Mouse (Mus musculus): ENCODE measurements around the gene Ankrd13b. TPM values are rescaled to one million over a fixed set of nuclear protein-coding genes. Genes with fewer than 3 reads are reported as not detected.

Ankrd13b gene
- polyA plus RNA-seq, 1 experiment from 2014 or later, result 30.0 TPM

- no peak for ATAC-seq
- no peak for TF ChIP-seq CTCF (IDR thresholded peaks at IDR 0.05)
- ChIA-PET POLR2A (no interaction called here), CTCF (interaction anchor here (0.9 kb wide), 1 partner anchor 44 kb away, joined by 3 read pairs; no protein-coding TSS in a partner anchor)
- DNase-seq (ENCODE audit: low read depth, low spot score), result no peak
- in situ Hi-C loops (cut with MboI; ENCODE audit: low pct_unique_long_range_greater_than_20kb), result no loop called here
- H3K27me3 ChIP-seq, result no peaks in the 10 kb centered on the region
Observed at GRCm38 (mm10) chr11:77483510-77484255, 5.8 kb downstream of the Ankrd13b start.

DNA sequence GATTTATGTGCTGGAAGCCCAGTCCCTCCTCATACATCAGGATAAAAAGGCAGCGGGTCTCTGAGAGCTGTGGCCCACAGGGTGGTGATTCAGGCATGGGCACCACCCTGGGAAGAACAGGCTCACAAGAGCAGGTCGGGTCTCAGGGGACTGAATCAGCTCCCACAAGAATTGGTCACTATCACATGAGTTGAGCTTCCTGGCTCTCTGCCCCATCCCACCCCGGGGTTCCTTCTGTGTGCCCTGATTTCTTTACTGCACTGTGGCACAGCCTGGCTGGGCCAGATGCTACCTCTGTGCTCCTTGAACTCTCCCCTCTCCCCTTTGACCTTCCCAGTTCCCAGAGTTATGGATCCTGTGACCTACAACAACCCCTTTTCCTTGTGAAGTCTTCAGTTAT, 6.4 kb downstream of the Ankrd13b start:
- ATAC-seq (no peak), DNase-seq (ENCODE audit: low read depth, low spot score) (no peak)
- no peaks in the 10 kb centered on the region for H3K27me3 ChIP-seq
- POLR2A ChIA-PET, result no interaction called here
- TF ChIP-seq CTCF (IDR thresholded peaks at IDR 0.05), result no peak
- CTCF ChIA-PET, result no interaction called here
- in situ Hi-C loops (cut with MboI; ENCODE audit: low pct_unique_long_range_greater_than_20kb), result no loop called here

DNA sequence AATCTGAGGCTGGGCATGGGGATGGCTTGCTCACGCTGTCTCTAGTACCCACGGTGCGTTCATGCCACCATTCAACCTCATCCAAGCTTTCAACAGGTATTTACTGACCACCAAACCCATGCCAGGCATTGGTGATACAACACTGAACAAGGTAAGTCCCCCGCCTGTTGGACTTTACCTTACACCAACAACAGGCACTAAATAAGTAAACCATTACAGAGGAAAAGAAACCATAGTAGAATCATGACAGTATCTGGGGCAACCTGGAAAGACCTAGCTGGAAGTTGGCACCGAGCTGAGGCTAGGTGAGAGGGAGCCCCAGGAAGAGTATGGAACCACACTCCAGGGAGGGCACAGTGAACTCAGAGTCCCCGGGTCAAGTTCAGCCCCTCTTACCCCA, 12.6 kb downstream of the Ankrd13b start:
- H3K27me3 ChIP-seq, result no peaks in the 10 kb centered on the region
- in situ Hi-C loops (cut with MboI; ENCODE audit: low pct_unique_long_range_greater_than_20kb), result no loop called here
- DNase-seq (ENCODE audit: low read depth, low spot score) (no peak), ATAC-seq (no peak)
- CTCF ChIA-PET, result interaction anchor here (0.9 to 1.8 kb wide), 3 partner anchors 9 to 160 kb away, joined by 3 to 6 read pairs (median 3); partner anchors contain the start of gene Git1
- POLR2A ChIA-PET, result interaction anchor here (1.2 kb wide), 1 partner anchor 11 kb away, joined by 3 read pairs; no protein-coding TSS in a partner anchor
- TF ChIP-seq CTCF (IDR thresholded peaks at IDR 0.05), result no peak

- TF ChIP-seq CTCF (IDR thresholded peaks at IDR 0.05), result no peak
- ChIA-PET POLR2A (no interaction called here), CTCF (interaction anchor here (1.0 to 1.8 kb wide), 2 partner anchors 8 to 18 kb away, joined by 3 to 6 read pairs; partner anchors contain the start of gene Git1)
- in situ Hi-C loops (cut with MboI; ENCODE audit: low pct_unique_long_range_greater_than_20kb), result no loop called here
- no peak for DNase-seq (ENCODE audit: low read depth, low spot score)
- H3K27me3 ChIP-seq, result no peaks in the 10 kb centered on the region
- no peak for ATAC-seq
Observed at GRCm38 (mm10) chr11:77476216-77476615, 13.3 kb downstream of the Ankrd13b start.

DNA sequence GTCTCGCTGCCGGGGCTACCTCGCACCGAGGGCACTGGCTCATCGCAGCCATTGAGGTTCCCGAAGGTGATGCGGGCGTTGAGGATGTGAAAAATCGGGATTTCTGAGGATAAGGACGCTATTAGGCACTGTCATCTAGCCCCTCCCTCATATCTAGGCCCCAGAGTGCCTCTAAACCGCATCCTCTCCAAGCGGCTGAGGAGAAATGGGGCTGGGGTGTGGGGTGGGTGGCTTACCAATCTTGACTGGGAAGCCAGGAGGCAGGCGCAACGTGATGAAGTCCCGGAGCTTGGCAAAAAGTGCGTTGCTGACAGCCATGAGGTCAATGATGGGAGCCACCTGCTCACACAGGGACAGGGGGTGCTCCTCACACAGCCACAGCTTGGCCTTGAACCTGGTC, 16.7 kb downstream of the Ankrd13b start:
- ATAC-seq (no peak), DNase-seq (ENCODE audit: low read depth, low spot score) (no peak)
- no peak for TF ChIP-seq CTCF (IDR thresholded peaks at IDR 0.05)
- ChIA-PET POLR2A (no interaction called here), CTCF (no interaction called here)
- in situ Hi-C loops (cut with MboI; ENCODE audit: low pct_unique_long_range_greater_than_20kb), result no loop called here
- H3K27me3 ChIP-seq, result no peaks in the 10 kb centered on the region

GRCm38 (mm10) chr11:77471407-77471806, 18.1 kb downstream of the Ankrd13b start:
- no peak for TF ChIP-seq CTCF (IDR thresholded peaks at IDR 0.05)
- DNase-seq (ENCODE audit: low read depth, low spot score) (no peak), ATAC-seq (no peak)
- no peaks in the 10 kb centered on the region for H3K27me3 ChIP-seq
- in situ Hi-C loops (cut with MboI; ENCODE audit: low pct_unique_long_range_greater_than_20kb), result no loop called here
- ChIA-PET POLR2A (no interaction called here), CTCF (no interaction called here)

DNA sequence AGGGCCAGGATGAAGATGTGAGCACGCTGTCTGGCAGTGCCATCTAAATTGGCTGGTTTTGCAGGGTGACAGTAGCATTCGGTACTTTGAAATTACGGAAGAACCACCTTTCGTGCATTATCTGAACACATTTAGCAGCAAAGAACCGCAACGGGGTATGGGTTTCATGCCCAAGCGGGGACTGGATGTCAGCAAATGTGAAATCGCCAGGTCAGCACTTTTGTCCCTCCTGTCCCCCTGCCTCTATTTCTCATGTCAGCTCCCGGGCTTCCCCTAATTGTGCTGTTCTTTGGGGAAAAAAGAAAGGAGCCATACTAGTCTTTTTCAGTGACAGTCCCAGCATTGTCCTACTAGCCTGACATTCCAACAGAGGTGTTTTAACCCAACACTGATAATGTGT, 21.1 kb downstream of the Ankrd13b start:
- DNase-seq (ENCODE audit: low read depth, low spot score), result no peak
- CTCF ChIA-PET, result interaction anchor here (1.2 kb wide), 1 partner anchor 8 kb away, joined by 6 read pairs; no protein-coding TSS in a partner anchor
- POLR2A ChIA-PET, result no interaction called here
- TF ChIP-seq CTCF (IDR thresholded peaks at IDR 0.05), result no peak
- in situ Hi-C loops (cut with MboI; ENCODE audit: low pct_unique_long_range_greater_than_20kb), result no loop called here
- no peak for ATAC-seq
- H3K27me3 ChIP-seq, result no peaks in the 10 kb centered on the region

DNA sequence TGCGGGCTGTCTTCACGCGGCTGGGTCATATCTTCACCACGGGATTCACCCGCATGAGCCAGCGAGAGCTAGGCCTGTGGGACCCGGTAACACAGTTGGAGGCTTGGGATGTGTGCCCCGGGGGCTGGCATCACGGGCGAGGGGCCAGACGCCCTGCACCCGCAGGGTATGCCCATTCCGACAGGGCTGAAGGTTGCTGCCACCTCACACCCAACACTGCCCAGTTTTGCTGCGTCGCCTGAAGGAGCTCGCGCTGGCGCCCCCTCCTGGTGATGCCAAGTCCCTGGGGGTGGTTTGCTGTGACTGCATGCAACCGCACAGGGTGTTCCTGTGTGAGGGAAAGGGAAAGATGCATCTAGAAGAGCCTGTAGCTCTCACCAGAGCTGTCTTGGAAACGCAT, 21.7 kb downstream of the Ankrd13b start:
- no peaks in the 10 kb centered on the region for H3K27me3 ChIP-seq
- DNase-seq (ENCODE audit: low read depth, low spot score) (no peak), ATAC-seq (no peak)
- no peak for TF ChIP-seq CTCF (IDR thresholded peaks at IDR 0.05)
- CTCF ChIA-PET, result interaction anchor here (1.2 to 1.3 kb wide), 2 partner anchors 9 to 59 kb away, joined by 4 to 6 read pairs; no protein-coding TSS in a partner anchor
- in situ Hi-C loops (cut with MboI; ENCODE audit: low pct_unique_long_range_greater_than_20kb), result no loop called here
- POLR2A ChIA-PET, result no interaction called here

GRCm38 (mm10) chr11:77467157-77467556, 22.3 kb downstream of the Ankrd13b start:
- no peak for DNase-seq (ENCODE audit: low read depth, low spot score)
- no peak for ATAC-seq
- POLR2A ChIA-PET, result no interaction called here
- CTCF ChIA-PET, result interaction anchor here (1.2 to 1.3 kb wide), 2 partner anchors 10 to 60 kb away, joined by 4 to 6 read pairs; no protein-coding TSS in a partner anchor
- no peak for TF ChIP-seq CTCF (IDR thresholded peaks at IDR 0.05)
- no peaks in the 10 kb centered on the region for H3K27me3 ChIP-seq
- in situ Hi-C loops (cut with MboI; ENCODE audit: low pct_unique_long_range_greater_than_20kb), result no loop called here

DNA sequence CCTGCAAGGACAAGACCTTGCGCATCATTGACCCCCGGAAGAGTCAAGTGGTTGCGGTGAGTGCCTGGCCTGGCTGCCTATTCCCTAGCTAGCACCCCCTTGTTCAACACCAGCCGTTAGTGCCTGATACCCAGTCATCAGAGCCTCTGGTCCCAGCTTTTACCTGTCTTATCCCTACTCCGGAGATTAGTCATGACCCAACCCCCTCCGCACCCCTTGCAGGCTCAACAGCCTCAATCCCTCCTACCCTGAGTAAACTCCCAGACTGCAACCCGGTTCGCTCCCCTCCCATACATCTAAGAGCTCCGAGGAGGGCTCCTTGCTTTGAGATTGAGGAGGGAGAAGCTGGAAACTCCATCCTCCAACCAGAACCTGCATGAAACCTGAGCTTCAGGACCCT, 22.9 kb downstream of the Ankrd13b start:
- TF ChIP-seq CTCF (IDR thresholded peaks at IDR 0.05), result no peak
- in situ Hi-C loops (cut with MboI; ENCODE audit: low pct_unique_long_range_greater_than_20kb), result no loop called here
- no peaks in the 10 kb centered on the region for H3K27me3 ChIP-seq
- ATAC-seq (no peak), DNase-seq (ENCODE audit: low read depth, low spot score) (no peak)
- ChIA-PET POLR2A (interaction anchor here (1.3 kb wide), 1 partner anchor 11 kb away, joined by 3 read pairs; no protein-coding TSS in a partner anchor), CTCF (interaction anchor here (1.3 kb wide), 1 partner anchor 60 kb away, joined by 4 read pairs; no protein-coding TSS in a partner anchor)

DNA sequence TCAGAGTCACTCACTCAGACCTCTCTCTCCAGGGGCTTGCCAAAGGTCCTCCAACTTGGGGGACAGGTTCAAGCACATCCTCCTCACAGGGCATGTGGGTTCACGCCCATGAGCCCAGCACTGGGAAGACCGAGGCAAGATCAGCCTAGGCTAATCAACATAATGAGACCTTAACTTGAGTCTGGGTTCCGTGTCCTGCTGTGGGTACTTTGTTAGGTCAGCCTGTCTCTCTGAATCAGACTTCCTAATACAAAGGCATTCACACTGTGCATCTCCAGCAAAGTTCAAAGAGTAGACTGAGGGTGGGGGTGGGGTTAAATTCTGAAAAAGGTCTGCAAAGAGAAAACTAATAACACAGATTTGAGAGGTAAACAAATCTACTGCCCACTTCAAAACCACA, 24.4 kb downstream of the Ankrd13b start:
- in situ Hi-C loops (cut with MboI; ENCODE audit: low pct_unique_long_range_greater_than_20kb), result no loop called here

More for the DNA sequence above, 24.4 kb downstream of the Ankrd13b start:
- no peaks in the 10 kb centered on the region for H3K27me3 ChIP-seq
- POLR2A ChIA-PET, result interaction anchor here (0.6 to 1.3 kb wide), 2 partner anchors 12 to 216 kb away, joined by 3 to 4 read pairs; no protein-coding TSS in a partner anchor
- ATAC-seq (no peak), DNase-seq (ENCODE audit: low read depth, low spot score) (no peak)
- CTCF ChIA-PET, result no interaction called here
- no peak for TF ChIP-seq CTCF (IDR thresholded peaks at IDR 0.05)

Data from Patski (cell line).